Mouse (Mus musculus): ENCODE measurements around the gene Xrra1. TPM values are rescaled to one million over a fixed set of nuclear protein-coding genes. Genes with fewer than 3 reads are reported as not detected.

The Xrra1 gene
- polyA plus RNA-seq, 1 experiment from 2014 or later, result 0.37 TPM

- ATAC-seq (ENCODE audit: insufficient number of reproducible peaks, low FRiP score), result no peak
- Histone ChIP-seq H3K9ac (no peak overlapping the region), H3K4me2 (no peak overlapping the region), H3K36me3 (no peaks in the 10 kb centered on the region), H3K9me3 (replicated peaks) (no peaks in the 10 kb centered on the region), H3K4me1 (replicated peaks) (peaks cover 20% of the 10 kb centered on the region), H3K4me3 (no peak overlapping the region), H3K27me3 (replicated peaks) (peaks cover 7% of the 10 kb centered on the region; the same call in 1 of the 2 replicates), H3K27ac (ENCODE audit: poor library complexity, severe bottlenecking) (no peak overlapping the region)
- 32% methylated on average over 5 of the region's 5 CpGs for WGBS
Observed at GRCm38 (mm10) chr7:99875891-99876290, 17.0 kb downstream of the Xrra1 start.

- no peak overlapping the region for H3K4me3 ChIP-seq
- no peak; the same call in 1 of the 2 replicates for ATAC-seq (ENCODE audit: insufficient number of reproducible peaks, low FRiP score)
Observed at GRCm38 (mm10) chr7:99876345-99876744, 17.4 kb downstream of the Xrra1 start.

DNA sequence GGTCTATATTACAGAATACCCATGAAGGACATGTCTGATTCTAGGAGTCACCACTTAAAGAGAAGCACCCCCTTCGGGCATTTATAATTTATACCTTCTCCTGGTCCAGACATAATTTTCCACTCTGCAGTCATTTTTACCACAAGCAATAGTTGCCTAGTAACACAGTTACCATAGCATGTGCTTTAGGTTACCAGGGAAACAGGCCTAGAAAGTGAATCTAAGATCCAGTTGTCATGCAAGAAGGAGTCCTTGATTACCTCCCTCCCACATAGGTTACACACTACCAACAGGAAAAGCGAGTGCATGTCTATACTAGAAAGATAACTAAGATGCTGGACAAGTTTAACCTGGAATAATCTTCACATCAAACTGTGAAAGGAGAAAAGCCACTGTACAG lies 19.3 kb downstream of the Xrra1 start:
- no peaks in the 10 kb centered on the region for H3K36me3 ChIP-seq
- H3K4me3 ChIP-seq, result no peak overlapping the region
- H3K9ac ChIP-seq, result no peak overlapping the region
- peaks cover 15% of the 10 kb centered on the region for H3K4me1 ChIP-seq (replicated peaks)
- no peaks in the 10 kb centered on the region for H3K9me3 ChIP-seq (replicated peaks)
- no peak for ATAC-seq (ENCODE audit: insufficient number of reproducible peaks, low FRiP score)
- WGBS, result 64% methylated on average over 2 of the region's 2 CpGs
- peaks cover 7% of the 10 kb centered on the region; the same call in 1 of the 2 replicates for H3K27me3 ChIP-seq (replicated peaks)
- H3K4me2 ChIP-seq, result no peak overlapping the region
- no peak overlapping the region for H3K27ac ChIP-seq (ENCODE audit: poor library complexity, severe bottlenecking)

More at GRCm38 (mm10) chr7:99876345-99876744, 17.4 kb downstream of the Xrra1 start:
- 0% methylated on average over 3 of the region's 3 CpGs for WGBS
- Histone ChIP-seq H3K9ac (no peak overlapping the region), H3K9me3 (replicated peaks) (no peaks in the 10 kb centered on the region), H3K27me3 (replicated peaks) (peaks cover 7% of the 10 kb centered on the region; the same call in 1 of the 2 replicates), H3K27ac (ENCODE audit: poor library complexity, severe bottlenecking) (no peak overlapping the region), H3K4me2 (no peak overlapping the region), H3K4me1 (replicated peaks) (peaks cover 15% of the 10 kb centered on the region), H3K36me3 (no peaks in the 10 kb centered on the region)

DNA sequence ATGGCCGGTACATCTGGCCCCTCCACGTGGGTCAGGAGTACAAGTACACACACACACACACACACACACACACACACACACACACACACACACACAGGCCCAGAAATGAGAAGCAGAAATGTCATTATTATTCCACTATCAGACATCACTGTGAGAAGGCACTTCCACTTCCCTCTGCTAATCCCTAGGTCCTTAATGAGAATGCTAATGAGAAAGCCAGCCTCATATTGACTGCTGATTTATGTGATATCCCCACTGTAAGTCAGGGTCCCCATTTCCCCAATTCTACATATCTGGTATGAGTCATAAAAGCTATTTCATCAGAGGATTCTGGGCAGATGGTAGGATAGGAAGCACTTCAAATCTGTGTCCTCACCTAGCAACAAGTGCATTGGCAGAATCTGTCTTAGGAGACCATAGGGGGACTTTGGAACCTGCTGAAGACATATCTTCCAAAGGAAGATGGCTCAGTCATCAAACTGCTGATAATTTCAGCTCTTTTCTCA lies 28.4 kb downstream of the Xrra1 start:
- no peak for ATAC-seq (ENCODE audit: insufficient number of reproducible peaks, low FRiP score)
- Histone ChIP-seq H3K4me1 (replicated peaks) (peaks cover 5% of the 10 kb centered on the region), H3K4me2 (no peak overlapping the region), H3K27ac (ENCODE audit: poor library complexity, severe bottlenecking) (no peak overlapping the region), H3K27me3 (replicated peaks) (no peaks in the 10 kb centered on the region), H3K9ac (no peak overlapping the region), H3K9me3 (replicated peaks) (no peaks in the 10 kb centered on the region), H3K4me3 (no peak overlapping the region), H3K36me3 (no peaks in the 10 kb centered on the region)
- 53% methylated on average over 2 of the region's 2 CpGs for WGBS

DNA sequence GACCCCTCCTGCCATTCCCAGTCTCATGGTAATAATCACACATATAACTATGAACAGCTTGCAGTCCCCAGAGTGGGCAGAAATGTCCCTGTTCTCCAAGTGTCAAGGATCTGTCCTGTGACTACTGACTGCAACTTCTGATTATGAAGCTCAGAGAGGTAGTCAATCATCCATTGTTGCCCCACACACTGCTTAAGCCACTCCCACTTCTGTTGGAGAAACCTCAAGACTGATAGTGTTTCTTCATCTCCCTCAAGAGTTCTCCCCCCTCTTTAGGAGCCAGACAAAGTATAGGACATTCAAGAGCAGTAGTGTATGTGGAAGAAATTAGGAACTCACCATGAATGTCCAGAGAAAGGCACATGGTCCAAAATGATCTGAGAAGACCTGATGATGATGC lies 28.8 kb downstream of the Xrra1 start:
- no peak overlapping the region for H3K4me3 ChIP-seq
- no peak for ATAC-seq (ENCODE audit: insufficient number of reproducible peaks, low FRiP score)
- no peak overlapping the region for H3K9ac ChIP-seq
- H3K4me2 ChIP-seq, result no peak overlapping the region
- H3K36me3 ChIP-seq, result no peaks in the 10 kb centered on the region
- H3K27ac ChIP-seq (ENCODE audit: poor library complexity, severe bottlenecking), result no peak overlapping the region
- no peaks in the 10 kb centered on the region for H3K9me3 ChIP-seq (replicated peaks)
- H3K27me3 ChIP-seq (replicated peaks), result no peaks in the 10 kb centered on the region
- peaks cover 5% of the 10 kb centered on the region for H3K4me1 ChIP-seq (replicated peaks)

- H3K4me3 ChIP-seq, result no peak overlapping the region
- no peak for ATAC-seq (ENCODE audit: insufficient number of reproducible peaks, low FRiP score)
- H3K36me3 ChIP-seq, result no peaks in the 10 kb centered on the region
- WGBS, result 34% methylated on average over 10 of the region's 10 CpGs
- no peaks in the 10 kb centered on the region for H3K27me3 ChIP-seq (replicated peaks)
- H3K9ac ChIP-seq, result no peak overlapping the region
- H3K4me2 ChIP-seq, result no peak overlapping the region
- no peak overlapping the region for H3K27ac ChIP-seq (ENCODE audit: poor library complexity, severe bottlenecking)
- H3K4me1 ChIP-seq (replicated peaks), result peaks cover 5% of the 10 kb centered on the region
- no peaks in the 10 kb centered on the region for H3K9me3 ChIP-seq (replicated peaks)
Observed at GRCm38 (mm10) chr7:99889175-99889880, 30.4 kb downstream of the Xrra1 start.

GRCm38 (mm10) chr7:99890168-99890755 lies 31.3 kb downstream of the Xrra1 start:
- no peaks in the 10 kb centered on the region for H3K27me3 ChIP-seq (replicated peaks)
- ATAC-seq (ENCODE audit: insufficient number of reproducible peaks, low FRiP score), result no peak
- H3K36me3 ChIP-seq, result no peaks in the 10 kb centered on the region
- no peaks in the 10 kb centered on the region for H3K9me3 ChIP-seq (replicated peaks)
- H3K4me1 ChIP-seq (replicated peaks), result peaks cover 5% of the 10 kb centered on the region
- H3K4me2 ChIP-seq, result no peak overlapping the region
- no peak overlapping the region for H3K9ac ChIP-seq
- WGBS, result 71% methylated on average over 3 of the region's 3 CpGs
- H3K27ac ChIP-seq (ENCODE audit: poor library complexity, severe bottlenecking), result no peak overlapping the region
- no peak overlapping the region for H3K4me3 ChIP-seq

DNA sequence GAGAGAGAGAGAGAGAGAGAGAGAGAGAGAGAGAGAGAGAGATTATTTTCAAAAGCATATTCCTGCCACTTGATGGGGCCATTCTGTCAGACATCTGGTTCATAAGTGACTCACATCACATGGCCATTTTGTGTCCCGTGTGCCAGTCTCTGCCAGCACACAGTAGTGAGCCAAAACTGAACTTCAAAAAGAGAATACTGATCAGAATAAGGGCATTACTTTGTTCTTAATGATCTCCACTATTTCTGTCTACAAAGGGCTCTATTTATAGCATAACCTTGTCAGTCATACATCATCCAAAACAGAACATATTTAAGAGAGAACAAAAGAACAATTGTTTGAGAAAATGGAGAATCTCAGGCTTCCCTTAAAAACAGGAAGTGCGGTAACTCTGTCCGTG lies 32.6 kb downstream of the Xrra1 start:
- 53% methylated on average over 3 of the region's 3 CpGs for WGBS
- Histone ChIP-seq H3K36me3 (no peaks in the 10 kb centered on the region), H3K4me2 (no peak overlapping the region), H3K9ac (no peak overlapping the region), H3K4me3 (no peak overlapping the region), H3K27me3 (replicated peaks) (no peaks in the 10 kb centered on the region), H3K9me3 (replicated peaks) (no peaks in the 10 kb centered on the region), H3K4me1 (replicated peaks) (peaks cover 5% of the 10 kb centered on the region), H3K27ac (ENCODE audit: poor library complexity, severe bottlenecking) (no peak overlapping the region)
- ATAC-seq (ENCODE audit: insufficient number of reproducible peaks, low FRiP score), result no peak

- Histone ChIP-seq H3K36me3 (no peaks in the 10 kb centered on the region), H3K4me2 (no peak overlapping the region), H3K27me3 (replicated peaks) (peaks cover 3% of the 10 kb centered on the region), H3K4me3 (no peak overlapping the region), H3K27ac (ENCODE audit: poor library complexity, severe bottlenecking) (no peak overlapping the region), H3K9ac (no peak overlapping the region), H3K4me1 (replicated peaks) (peaks cover 5% of the 10 kb centered on the region), H3K9me3 (replicated peaks) (no peaks in the 10 kb centered on the region)
- 76% methylated on average over 2 of the region's 2 CpGs for WGBS
- no peak for ATAC-seq (ENCODE audit: insufficient number of reproducible peaks, low FRiP score)
Observed at GRCm38 (mm10) chr7:99892351-99892750, 33.4 kb downstream of the Xrra1 start.

DNA sequence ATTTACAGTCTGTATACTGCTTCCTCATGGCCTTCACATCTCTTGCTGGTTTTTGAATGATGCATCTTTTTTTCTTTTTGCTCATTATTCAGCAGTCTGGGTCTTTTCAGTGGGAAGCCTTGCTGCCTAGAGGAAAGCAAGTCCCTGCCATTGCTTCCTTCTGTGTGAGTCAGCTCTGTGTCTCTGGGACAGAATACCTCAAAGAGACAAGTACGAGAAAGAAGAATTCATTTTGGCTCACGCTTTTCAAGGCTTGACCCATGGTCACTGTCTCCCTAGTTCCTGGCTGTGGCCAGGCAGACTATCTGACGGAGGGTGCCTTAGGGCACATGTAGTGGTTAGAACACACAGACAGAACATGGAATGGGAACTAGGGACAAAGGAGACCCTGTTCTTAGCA lies 35.1 kb downstream of the Xrra1 start:
- Histone ChIP-seq H3K4me2 (no peak overlapping the region), H3K4me3 (no peak overlapping the region), H3K27ac (ENCODE audit: poor library complexity, severe bottlenecking) (no peak overlapping the region), H3K27me3 (replicated peaks) (peaks cover 4% of the 10 kb centered on the region), H3K9ac (no peak overlapping the region), H3K4me1 (replicated peaks) (peaks cover 5% of the 10 kb centered on the region), H3K9me3 (replicated peaks) (no peaks in the 10 kb centered on the region), H3K36me3 (no peaks in the 10 kb centered on the region)
- no peak for ATAC-seq (ENCODE audit: insufficient number of reproducible peaks, low FRiP score)
- WGBS, result 73% methylated on average over 3 of the region's 3 CpGs

DNA sequence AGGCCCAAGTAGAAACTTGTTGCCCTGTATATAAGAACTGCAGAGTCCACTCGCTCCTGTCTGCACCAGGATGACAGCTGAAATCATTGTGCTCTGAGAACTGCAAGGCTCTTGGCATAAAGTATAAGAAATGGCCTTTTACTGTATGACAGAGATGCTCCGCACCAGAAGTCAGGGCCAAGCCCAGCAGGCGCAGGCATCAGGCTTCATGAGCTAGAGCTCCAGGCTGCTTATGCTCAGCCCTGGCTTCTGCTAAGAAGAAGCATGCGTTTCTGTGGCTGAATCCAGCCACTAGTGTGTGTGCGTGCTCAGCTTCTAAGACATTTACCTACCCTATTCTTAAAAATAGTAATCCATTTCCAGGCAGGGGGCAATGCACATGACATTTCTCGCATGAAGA lies 35.6 kb downstream of the Xrra1 start:
- no peak for ATAC-seq (ENCODE audit: insufficient number of reproducible peaks, low FRiP score)
- no peak overlapping the region for H3K4me2 ChIP-seq
- no peak overlapping the region for H3K27ac ChIP-seq (ENCODE audit: poor library complexity, severe bottlenecking)
- no peak overlapping the region for H3K4me3 ChIP-seq
- H3K27me3 ChIP-seq (replicated peaks), result peaks cover 4% of the 10 kb centered on the region
- 79% methylated on average over 6 of the region's 6 CpGs for WGBS
- H3K9ac ChIP-seq, result no peak overlapping the region
- no peaks in the 10 kb centered on the region for H3K36me3 ChIP-seq
- H3K9me3 ChIP-seq (replicated peaks), result no peaks in the 10 kb centered on the region
- H3K4me1 ChIP-seq (replicated peaks), result peaks cover 3% of the 10 kb centered on the region
